Mouse (Mus musculus) midbrain, embryonic 13.5 days (tissue): ENCODE measurements around the gene Wfdc2. TPM values are rescaled to one million over a fixed set of nuclear protein-coding genes. Genes with fewer than 3 reads are reported as not detected.
A peak's percentile ranks its signal among the peaks of the same experiment; 100 is the strongest.

Experiments used
- ATAC-seq: fragments of 200-750 bp; cut with Nextera tagmentation; 2 replicates; pipeline ENCODE4 v1.8.0; 2017; ENCODE audit warnings: mild to moderate bottlenecking, moderate TSS enrichment, moderate library complexity
- H3K27ac ChIP-seq: fragments of 300-500 bp; sonication (generic); 2 replicates; pipeline ENCODE4 v1.5.1; 2015; ENCODE audit warnings: inconsistent platforms, mild to moderate bottlenecking, moderate library complexity
- H3K27me3 ChIP-seq: fragments of 300-500 bp; sonication (generic); 2 replicates; pipeline ENCODE4 v1.6.1; 2015; ENCODE audit warnings: mild to moderate bottlenecking, inconsistent platforms
- H3K36me3 ChIP-seq: fragments of 300-500 bp; sonication (generic); 2 replicates; pipeline ENCODE4 v1.6.1; 2015; ENCODE audit warnings: mild to moderate bottlenecking, inconsistent platforms
- H3K4me1 ChIP-seq: fragments of 300-500 bp; sonication (generic); replicated peaks from 2 replicates; pipeline ENCODE4 v1.6.1; 2015; ENCODE audit warnings: inconsistent platforms
- H3K4me2 ChIP-seq: fragments of 300-500 bp; sonication (generic); replicated peaks from 2 replicates; pipeline ENCODE4 v1.6.1; 2015; ENCODE audit warnings: moderate library complexity, mild to moderate bottlenecking, inconsistent platforms
- H3K4me3 ChIP-seq: fragments of 300-500 bp; sonication (generic); replicated peaks from 2 replicates; pipeline ENCODE4 v1.5.1; 2015; ENCODE audit warnings: mild to moderate bottlenecking, inconsistent platforms
- H3K9ac ChIP-seq: fragments of 300-500 bp; sonication (generic); replicated peaks from 2 replicates; pipeline ENCODE4 v1.6.1; 2015; ENCODE audit warnings: mild to moderate bottlenecking, inconsistent platforms
- H3K9me3 ChIP-seq: fragments of 300-500 bp; sonication (generic); 2 replicates; pipeline ENCODE4 v1.6.1; 2016; ENCODE audit warnings: mild to moderate bottlenecking, inconsistent platforms
- WGBS: fragments of 180-500 bp; shearing (Covaris S2); methylation state at CpG from one replicate; pipeline ENCODE4 v1.1.7; 2015; 5-methylcytosine and 5-hydroxymethylcytosine counted together
- polyA plus RNA-seq: library from polyadenylated mRNA; unstranded; fragments of >200 nt; fragmentation: Nextera tagmentation; extraction: Ambion mirVana; gene quantifications from 2 replicates; pipeline ENCODE4 v1.2.1, GENCODE M21; 2015

Wfdc2 gene
- 5.7 and 6.8 TPM in 2 replicates for polyA plus RNA-seq

GRCm38 (mm10) chr2:164562391-164563188, at the start of gene Wfdc2:
Gene Wfdc2, plus strand, starts transcription at chr2:164562413.
- peak; percentile 22; the same call in 1 of the 2 replicates for ATAC-seq
- Histone ChIP-seq H3K4me2 (peak within 1 kb of the TSS; percentile 92), H3K27ac (no peak within 1 kb of the TSS), H3K36me3 (no peaks in the 10 kb centered on the region), H3K27me3 (peaks cover 31% of the 10 kb centered on the region), H3K4me3 (peak within 1 kb of the TSS; percentile 45), H3K9ac (peak within 1 kb of the TSS; percentile 68), H3K4me1 (peaks cover 21% of the 10 kb centered on the region), H3K9me3 (no peaks in the 10 kb centered on the region)
- WGBS, result 1% methylated on average over 24 of the region's 24 CpGs

- Histone ChIP-seq H3K9ac (no peak overlapping the region), H3K9me3 (no peaks in the 10 kb centered on the region; the same call in 1 of the 2 replicates), H3K4me3 (no peak overlapping the region), H3K27ac (no peak overlapping the region), H3K27me3 (no peaks in the 10 kb centered on the region), H3K36me3 (0 out of 2 replicates have a peak, but pooled peaks cover 3% of the 10 kb centered on the region), H3K4me1 (no peaks in the 10 kb centered on the region), H3K4me2 (no peak overlapping the region)
- no peak for ATAC-seq
- WGBS, result 78% methylated on average over 8 of the region's 8 CpGs
Measured at GRCm38 (mm10) chr2:164513389-164513788, 48.8 kb upstream of the Wfdc2 start.

GRCm38 (mm10) chr2:164514916-164515315, 47.3 kb upstream of the Wfdc2 start:
- H3K4me2 ChIP-seq, result no peak overlapping the region
- no peaks in the 10 kb centered on the region for H3K27me3 ChIP-seq
- H3K4me1 ChIP-seq, result no peaks in the 10 kb centered on the region
- H3K36me3 ChIP-seq, result no peaks in the 10 kb centered on the region
- H3K9ac ChIP-seq, result no peak overlapping the region
- H3K9me3 ChIP-seq, result no peaks in the 10 kb centered on the region; the same call in 1 of the 2 replicates
- 83% methylated on average over 3 of the region's 3 CpGs for WGBS
- H3K27ac ChIP-seq, result no peak overlapping the region
- H3K4me3 ChIP-seq, result no peak overlapping the region
- ATAC-seq, result no peak

- no peak for ATAC-seq
- no peaks in the 10 kb centered on the region for H3K27me3 ChIP-seq
- no peak overlapping the region for H3K27ac ChIP-seq
- no peak overlapping the region for H3K4me2 ChIP-seq
- 84% methylated on average over 9 of the region's 9 CpGs for WGBS
- no peak overlapping the region for H3K9ac ChIP-seq
- no peaks in the 10 kb centered on the region; the same call in 1 of the 2 replicates for H3K9me3 ChIP-seq
- no peaks in the 10 kb centered on the region for H3K4me1 ChIP-seq
- H3K4me3 ChIP-seq, result no peak overlapping the region
- H3K36me3 ChIP-seq, result no peaks in the 10 kb centered on the region
Measured at GRCm38 (mm10) chr2:164515897-164516296, 46.3 kb upstream of the Wfdc2 start.

- Histone ChIP-seq H3K9ac (no peak overlapping the region), H3K4me1 (no peaks in the 10 kb centered on the region), H3K27ac (no peak overlapping the region), H3K9me3 (no peaks in the 10 kb centered on the region; the same call in 1 of the 2 replicates), H3K36me3 (no peaks in the 10 kb centered on the region), H3K27me3 (no peaks in the 10 kb centered on the region), H3K4me3 (no peak overlapping the region), H3K4me2 (no peak overlapping the region)
- no peak for ATAC-seq
- 91% methylated on average over 11 of the region's 11 CpGs for WGBS
Measured at GRCm38 (mm10) chr2:164516592-164516991, 45.6 kb upstream of the Wfdc2 start.

GRCm38 (mm10) chr2:164517485-164518221, 44.6 kb upstream of the Wfdc2 start:
- Histone ChIP-seq H3K9me3 (no peaks in the 10 kb centered on the region; the same call in 1 of the 2 replicates), H3K4me3 (no peak overlapping the region), H3K27me3 (no peaks in the 10 kb centered on the region), H3K4me1 (no peaks in the 10 kb centered on the region), H3K27ac (no peak overlapping the region), H3K9ac (no peak overlapping the region), H3K36me3 (no peaks in the 10 kb centered on the region), H3K4me2 (no peak overlapping the region)
- ATAC-seq, result no peak
- WGBS, result 31% methylated on average over 9 of the region's 10 CpGs

- Histone ChIP-seq H3K27ac (no peak overlapping the region), H3K9me3 (no peaks in the 10 kb centered on the region; the same call in 1 of the 2 replicates), H3K4me1 (no peaks in the 10 kb centered on the region), H3K9ac (no peak overlapping the region), H3K4me2 (no peak overlapping the region), H3K36me3 (no peaks in the 10 kb centered on the region), H3K27me3 (no peaks in the 10 kb centered on the region), H3K4me3 (no peak overlapping the region)
- 62% methylated on average over 11 of the region's 11 CpGs for WGBS
- no peak for ATAC-seq
Measured at GRCm38 (mm10) chr2:164518266-164519170, 43.7 kb upstream of the Wfdc2 start.

- H3K36me3 ChIP-seq, result no peaks in the 10 kb centered on the region
- no peak overlapping the region for H3K9ac ChIP-seq
- H3K9me3 ChIP-seq, result no peaks in the 10 kb centered on the region; the same call in 1 of the 2 replicates
- H3K4me3 ChIP-seq, result no peak overlapping the region
- H3K4me1 ChIP-seq, result no peaks in the 10 kb centered on the region
- no peaks in the 10 kb centered on the region for H3K27me3 ChIP-seq
- H3K27ac ChIP-seq, result no peak overlapping the region
- ATAC-seq, result no peak
- 82% methylated on average over 6 of the region's 6 CpGs for WGBS
- no peak overlapping the region for H3K4me2 ChIP-seq
Measured at GRCm38 (mm10) chr2:164519171-164519526, 43.1 kb upstream of the Wfdc2 start.

GRCm38 (mm10) chr2:164520782-164521181, 41.4 kb upstream of the Wfdc2 start:
- Histone ChIP-seq H3K4me1 (no peaks in the 10 kb centered on the region), H3K4me2 (no peak overlapping the region), H3K4me3 (no peak overlapping the region), H3K9ac (no peak overlapping the region), H3K27me3 (no peaks in the 10 kb centered on the region), H3K36me3 (no peaks in the 10 kb centered on the region), H3K9me3 (peaks cover 4% of the 10 kb centered on the region; the same call in 1 of the 2 replicates), H3K27ac (no peak overlapping the region)
- ATAC-seq, result 0 out of 2 replicates have a peak, but pooled peaks have one; percentile 40
- WGBS, result 9% methylated on average over 3 of the region's 3 CpGs

- no peak overlapping the region; the same call in 1 of the 2 replicates for H3K4me2 ChIP-seq
- H3K4me1 ChIP-seq, result no peaks in the 10 kb centered on the region
- H3K9ac ChIP-seq, result no peak overlapping the region
- ATAC-seq, result no peak
- H3K27ac ChIP-seq, result no peak overlapping the region
- 17% methylated on average over 11 of the region's 11 CpGs for WGBS
- H3K4me3 ChIP-seq, result no peak overlapping the region
- H3K36me3 ChIP-seq, result no peaks in the 10 kb centered on the region
- H3K27me3 ChIP-seq, result no peaks in the 10 kb centered on the region
- peaks cover 12% of the 10 kb centered on the region for H3K9me3 ChIP-seq
Measured at GRCm38 (mm10) chr2:164521841-164522240, 40.4 kb upstream of the Wfdc2 start.

- 21% methylated on average over 8 of the region's 8 CpGs for WGBS
- Histone ChIP-seq H3K36me3 (no peaks in the 10 kb centered on the region), H3K4me3 (no peak overlapping the region), H3K4me2 (no peak overlapping the region), H3K27ac (no peak overlapping the region), H3K9ac (no peak overlapping the region), H3K9me3 (peaks cover 14% of the 10 kb centered on the region), H3K4me1 (no peaks in the 10 kb centered on the region), H3K27me3 (no peaks in the 10 kb centered on the region)
- ATAC-seq, result no peak
Measured at GRCm38 (mm10) chr2:164522280-164522679, 39.9 kb upstream of the Wfdc2 start.
